Mouse (Mus musculus) testis, adult 2 months (tissue): ENCODE data around the gene Cd84.

Source experiments
- CTCF ChIP-seq: fragments of 200-500 bp; IDR thresholded peaks from 2 replicates; pipeline ENCODE4 v1.5.1; 2012; ENCODE audit warnings: low read depth, mild to moderate bottlenecking, inconsistent platforms, low read length, moderate library complexity; ENCODE audit not compliant: control insufficient read depth, insufficient read depth, insufficient replicate concordance
- POLR2A ChIP-seq: fragments of 200-500 bp; IDR thresholded peaks from 2 replicates; pipeline ENCODE4 v1.6.1; 2012; ENCODE audit warnings: low read depth, mild to moderate bottlenecking, inconsistent platforms, low read length, moderate library complexity; ENCODE audit not compliant: control insufficient read depth

DNA sequence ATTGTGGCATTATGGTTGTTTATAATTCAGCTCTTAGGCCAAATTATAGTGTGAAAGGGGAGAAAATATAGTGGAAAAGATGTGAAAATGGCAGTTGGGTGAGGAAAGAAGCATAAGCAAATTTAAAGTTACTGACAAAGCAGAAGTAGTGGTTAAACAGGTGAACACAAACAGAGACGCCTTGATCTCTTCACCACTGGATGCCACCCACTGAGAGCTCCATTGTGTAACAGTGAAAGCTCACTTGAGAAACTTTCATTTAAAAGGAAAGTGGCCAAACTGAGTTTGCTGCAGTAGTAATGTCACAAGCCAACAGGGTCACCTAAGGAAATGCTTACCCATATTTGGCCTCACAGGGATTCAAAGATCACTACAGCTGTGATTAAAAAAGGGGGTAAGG lies 18.2 kb upstream of the Cd84 start:
- TF ChIP-seq CTCF (no peak), POLR2A (no peak)
